In genomic region chr2:77336810-77337209, GRCm38 (mm10) we compare ENCODE assay signal across 18 mouse cellular contexts.
"Had no signal": no experiment of that assay in that cellular context is flagged by ENCODE, and none has a peak within 500 bp of the region (broad histone marks: within the 10 kb centered on the region; RNA-seq: fewer than 3 reads in every experiment).

No protein-coding gene starts in this region.

- H3K27me3 ChIP-seq: liver, embryonic 15.5 days; lung, embryonic 15.5 days; megakaryocyte, embryonic 14.5 days; midbrain, embryonic 13.5 days; midbrain, embryonic 15.5 days; neural tube, embryonic 12.5 days had no signal

- H3K9me3 ChIP-seq: liver, embryonic 15.5 days; lung, embryonic 15.5 days; midbrain, embryonic 13.5 days; midbrain, embryonic 15.5 days; neural tube, embryonic 12.5 days had no signal

- H3K4me1 ChIP-seq: liver, embryonic 15.5 days; lung, embryonic 15.5 days; neural tube, embryonic 12.5 days had no signal

- DNase-seq: liver, postnatal 0 days; lung, adult 2 months; lung, postnatal 14 days; lung, postnatal 36 days; right cerebral cortex, adult 18-20 months; right cerebral cortex, postnatal 25 days; right cerebral cortex, postnatal 4 days; spleen, adult 18-20 months; thymus, adult 18-20 months; thymus, postnatal 14 days; thymus, postnatal 36 days had no signal

- H3K27ac ChIP-seq: liver, embryonic 15.5 days; lung, embryonic 15.5 days; macrophage; midbrain, embryonic 13.5 days; midbrain, embryonic 15.5 days; neural tube, embryonic 12.5 days had no signal

- H3K4me3 ChIP-seq: liver, embryonic 15.5 days; lung, embryonic 15.5 days; megakaryocyte, embryonic 14.5 days; midbrain, embryonic 13.5 days; midbrain, embryonic 15.5 days; neural tube, embryonic 12.5 days had no signal

- H3K9ac ChIP-seq: liver, embryonic 15.5 days; liver, postnatal 0 days; lung, embryonic 15.5 days; midbrain, embryonic 13.5 days; midbrain, embryonic 15.5 days; neural tube, embryonic 12.5 days had no signal

- H3K36me3 ChIP-seq: liver, embryonic 15.5 days; lung, embryonic 15.5 days; midbrain, embryonic 13.5 days; midbrain, embryonic 15.5 days; neural tube, embryonic 12.5 days had no signal
